Comparison of ENCODE assay signal across 20 mouse cellular contexts in genomic region chr11:103663119-103663518, GRCm38 (mm10). TPM values are rescaled to one million over a fixed set of nuclear protein-coding genes. Genes with fewer than 3 reads are reported as not detected.
"Had no signal": no experiment of that assay in that cellular context is flagged by ENCODE, and none has a peak within 500 bp of the region (broad histone marks: within the 10 kb centered on the region; RNA-seq: fewer than 3 reads in every experiment).

No protein-coding gene starts in this region.

- H3K27ac ChIP-seq: kidney, postnatal 0 days; liver, embryonic 13.5 days; midbrain, embryonic 12.5 days; neural tube, embryonic 13.5 days; stomach, postnatal 0 days had no signal

- DNase-seq: kidney, adult 2 months; kidney, postnatal 25 days; liver, embryonic 13.5 days; lung, adult 2 months; lung, postnatal 14 days; lung, postnatal 4 days; thymus, postnatal 25 days had no signal

- H3K4me3 ChIP-seq: liver, embryonic 13.5 days; midbrain, embryonic 12.5 days; myocyte; neural tube, embryonic 13.5 days had no signal

RNA-seq across cellular contexts. Expression of gene Rprml, which starts 13.7 kb away (rescaled TPM):
- total RNA-seq: liver, adult 2 months; megakaryocyte progenitor cell, adult 5-6 weeks; megakaryocyte-erythroid progenitor cell, adult 5-6 weeks; monocyte, adult 5-6 weeks; neutrophil, adult 5-6 weeks had no signal

RNA-seq across cellular contexts. Expression of gene Lyzl6, which starts 24.4 kb away (rescaled TPM):
- total RNA-seq: layer of hippocampus, postnatal 25 days; left cerebral cortex, adult 18-20 months; left cerebral cortex, postnatal 10 days; liver, adult 2 months; megakaryocyte progenitor cell, adult 5-6 weeks; megakaryocyte-erythroid progenitor cell, adult 5-6 weeks; monocyte, adult 5-6 weeks; neutrophil, adult 5-6 weeks had no signal

RNA-seq across cellular contexts. Expression of gene Gm884, which starts 42.2 kb away (rescaled TPM):
- total RNA-seq: layer of hippocampus, postnatal 25 days; liver, adult 2 months; megakaryocyte progenitor cell, adult 5-6 weeks; megakaryocyte-erythroid progenitor cell, adult 5-6 weeks; neutrophil, adult 5-6 weeks had no signal
